Mouse (Mus musculus): ENCODE measurements around the gene Acsm3. TPM values are rescaled to one million over a fixed set of nuclear protein-coding genes. Genes with fewer than 3 reads are reported as not detected.

The Acsm3 gene
- polyA plus RNA-seq, 1 experiment from 2014 or later = 0.17 TPM

DNA sequence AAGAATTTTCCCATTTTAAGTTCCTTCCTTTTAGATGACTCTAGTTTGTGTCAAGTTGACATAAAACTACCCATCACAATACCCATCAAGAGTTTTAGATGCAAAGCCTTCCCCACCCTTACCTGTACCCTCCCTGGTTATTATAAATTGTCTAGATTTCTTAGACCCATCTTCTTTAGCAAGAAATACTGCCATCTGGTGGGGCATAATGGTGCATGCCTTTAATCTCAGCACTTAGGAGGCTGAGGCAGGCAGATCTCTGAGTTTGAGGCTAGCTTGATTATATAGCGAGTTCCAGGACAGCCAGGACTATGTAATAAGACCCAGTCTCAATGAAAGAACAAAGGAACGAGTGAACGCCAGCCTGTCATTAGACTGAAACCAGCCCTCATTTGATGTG lies 39.8 kb downstream of the Acsm3 start:
- 92% methylated on average over 3 of the region's 3 CpGs for WGBS
- Histone ChIP-seq H3K9me3 (ENCODE audit: low read depth, low read length) (no peaks in the 10 kb centered on the region; the same call in 1 of the 2 replicates), H3K4me1 (ENCODE audit: insufficient read depth) (no peaks in the 10 kb centered on the region), H3K36me3 (ENCODE audit: insufficient read depth) (peaks cover 8% of the 10 kb centered on the region; the same call in 1 of the 2 replicates), H3K4me3 (ENCODE audit: low read depth, low read length) (no peak overlapping the region), H3K9ac (no peak overlapping the region), H3K4me2 (no peak overlapping the region), H3K27ac (ENCODE audit: low read depth) (no peak overlapping the region), H3K27me3 (ENCODE audit: insufficient read depth, low read length) (no peaks in the 10 kb centered on the region)
- TF ChIP-seq CTCF (IDR thresholded peaks at IDR 0.05; ENCODE audit: low read depth) = peak; percentile 22
- no peak for ATAC-seq (ENCODE audit: insufficient read depth)
- DNase-seq = peak; percentile 4

DNA sequence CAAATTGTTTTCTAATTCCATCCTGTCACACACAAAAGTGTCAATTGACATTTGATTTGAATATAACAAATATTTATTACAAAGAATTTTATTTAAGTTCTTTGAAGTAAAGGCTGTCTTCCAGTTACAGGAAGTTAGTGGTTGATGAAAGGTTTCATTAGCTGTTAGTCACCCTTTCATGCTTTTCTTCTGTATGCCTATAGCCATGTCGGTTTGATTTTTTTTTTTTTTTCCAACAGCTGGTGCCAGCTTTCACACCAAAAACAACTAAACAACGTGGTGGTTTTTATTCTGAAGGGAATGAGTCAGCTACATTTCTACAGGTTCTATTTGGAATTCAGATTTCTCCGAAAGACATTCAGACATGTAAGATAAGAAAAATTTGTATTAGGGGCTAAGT lies 40.3 kb downstream of the Acsm3 start:
- Histone ChIP-seq H3K9me3 (ENCODE audit: low read depth, low read length) (no peaks in the 10 kb centered on the region; the same call in 1 of the 2 replicates), H3K4me2 (no peak overlapping the region), H3K36me3 (ENCODE audit: insufficient read depth) (peaks cover 9% of the 10 kb centered on the region; the same call in 1 of the 2 replicates), H3K27ac (ENCODE audit: low read depth) (no peak overlapping the region), H3K9ac (no peak overlapping the region), H3K4me1 (ENCODE audit: insufficient read depth) (no peaks in the 10 kb centered on the region), H3K27me3 (ENCODE audit: insufficient read depth, low read length) (no peaks in the 10 kb centered on the region), H3K4me3 (ENCODE audit: low read depth, low read length) (no peak overlapping the region)
- ATAC-seq (ENCODE audit: insufficient read depth) (no peak), DNase-seq (no peak)
- TF ChIP-seq CTCF (IDR thresholded peaks at IDR 0.05; ENCODE audit: low read depth) = no peak
- 83% methylated on average over 3 of the region's 3 CpGs for WGBS

DNA sequence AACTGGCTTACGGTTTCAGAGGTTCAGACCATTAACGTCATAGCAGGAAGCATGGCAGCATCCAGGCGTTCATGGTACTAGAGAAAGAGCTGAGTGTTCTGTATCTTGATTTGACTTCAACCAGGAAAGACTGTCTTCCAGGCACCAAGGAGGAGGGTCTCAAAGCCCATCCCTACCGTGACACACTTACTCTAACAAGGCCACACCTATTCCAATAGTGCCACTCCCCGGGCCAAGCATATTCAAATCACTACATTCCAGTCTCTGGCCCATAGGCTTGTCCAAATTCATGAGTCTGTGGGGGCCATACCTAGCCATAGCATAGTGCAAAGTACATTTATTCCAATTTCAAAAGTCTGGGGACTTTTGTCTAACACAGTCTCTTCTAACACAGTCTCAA lies 46.7 kb downstream of the Acsm3 start:
- Histone ChIP-seq H3K27ac (ENCODE audit: low read depth) (no peak overlapping the region), H3K27me3 (ENCODE audit: insufficient read depth, low read length) (no peaks in the 10 kb centered on the region), H3K4me2 (no peak overlapping the region), H3K9me3 (ENCODE audit: low read depth, low read length) (no peaks in the 10 kb centered on the region), H3K9ac (no peak overlapping the region), H3K36me3 (ENCODE audit: insufficient read depth) (peaks cover 44% of the 10 kb centered on the region; the same call in 1 of the 2 replicates), H3K4me1 (ENCODE audit: insufficient read depth) (no peaks in the 10 kb centered on the region), H3K4me3 (ENCODE audit: low read depth, low read length) (no peak overlapping the region)
- no peak for DNase-seq
- ATAC-seq (ENCODE audit: insufficient read depth) = no peak
- WGBS = 93% methylated on average over 5 of the region's 5 CpGs
- TF ChIP-seq CTCF (IDR thresholded peaks at IDR 0.05; ENCODE audit: low read depth) = no peak

- no peak for TF ChIP-seq CTCF (IDR thresholded peaks at IDR 0.05; ENCODE audit: low read depth)
- no peak for ATAC-seq (ENCODE audit: insufficient read depth)
- Histone ChIP-seq H3K27ac (ENCODE audit: low read depth) (no peak overlapping the region), H3K9ac (no peak overlapping the region), H3K4me2 (no peak overlapping the region), H3K4me1 (ENCODE audit: insufficient read depth) (no peaks in the 10 kb centered on the region), H3K9me3 (ENCODE audit: low read depth, low read length) (no peaks in the 10 kb centered on the region), H3K36me3 (ENCODE audit: insufficient read depth) (peaks cover 54% of the 10 kb centered on the region), H3K27me3 (ENCODE audit: insufficient read depth, low read length) (no peaks in the 10 kb centered on the region), H3K4me3 (ENCODE audit: low read depth, low read length) (no peak overlapping the region)
- 95% methylated on average over 3 of the region's 3 CpGs for WGBS
- no peak for DNase-seq
Observed at GRCm38 (mm10) chr7:119808723-119809122, 48.0 kb downstream of the Acsm3 start.

GRCm38 (mm10) chr7:119835371-119835770 lies 74.6 kb downstream of the Acsm3 start:
- TF ChIP-seq CTCF (IDR thresholded peaks at IDR 0.05; ENCODE audit: low read depth) = no peak
- no peaks in the 10 kb centered on the region for H3K9me3 ChIP-seq (ENCODE audit: low read depth, low read length)
- ATAC-seq (ENCODE audit: insufficient read depth) = no peak
- no peaks in the 10 kb centered on the region for H3K27me3 ChIP-seq (ENCODE audit: insufficient read depth, low read length)
- H3K9ac ChIP-seq = no peak overlapping the region
- H3K27ac ChIP-seq (ENCODE audit: low read depth) = no peak overlapping the region
- H3K36me3 ChIP-seq (ENCODE audit: insufficient read depth) = peaks cover 18% of the 10 kb centered on the region; the same call in 1 of the 2 replicates
- H3K4me3 ChIP-seq (ENCODE audit: low read depth, low read length) = no peak overlapping the region
- no peak overlapping the region for H3K4me2 ChIP-seq
- WGBS = 100% methylated on average over 1 of the region's 1 CpGs
- no peaks in the 10 kb centered on the region for H3K4me1 ChIP-seq (ENCODE audit: insufficient read depth)
- DNase-seq = no peak

DNA sequence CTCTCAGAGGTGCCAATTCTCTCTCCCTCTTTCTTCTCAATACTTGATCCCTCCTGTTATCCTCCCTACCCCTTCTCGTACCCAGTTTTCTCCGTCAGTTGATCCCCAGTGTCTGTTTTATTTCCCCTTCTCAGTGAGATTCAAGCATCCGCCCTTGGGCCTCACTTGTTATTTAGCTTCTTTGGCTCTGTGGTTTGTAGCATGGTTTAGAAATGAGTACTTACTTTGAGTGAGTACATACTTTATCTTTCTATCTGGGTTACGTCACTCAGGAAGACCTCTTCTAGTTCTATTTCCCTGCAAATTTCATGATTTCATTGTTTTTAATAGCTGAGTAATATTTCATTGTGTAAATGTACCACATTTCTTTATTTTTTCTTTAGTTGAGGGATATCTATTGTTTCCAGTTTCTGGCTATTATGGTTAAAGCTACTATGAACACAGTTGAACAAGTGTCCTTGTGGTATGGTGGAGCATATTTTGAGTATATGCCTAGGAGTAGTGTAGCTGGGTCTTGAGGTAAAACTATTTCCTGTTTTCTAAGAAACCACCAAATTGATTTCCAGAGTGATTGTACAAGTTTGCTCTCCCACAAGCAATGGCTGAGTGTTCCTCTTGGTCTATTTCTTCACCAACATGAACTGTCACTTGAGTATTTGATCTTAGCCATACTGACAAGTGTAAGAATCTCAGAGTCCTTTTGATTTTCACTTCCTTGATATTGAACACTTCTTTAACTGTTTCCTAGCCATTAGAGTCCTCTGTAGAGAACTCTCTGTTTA lies 75.5 kb downstream of the Acsm3 start:
- Histone ChIP-seq H3K4me1 (ENCODE audit: insufficient read depth) (no peaks in the 10 kb centered on the region), H3K27ac (ENCODE audit: low read depth) (no peak overlapping the region), H3K9me3 (ENCODE audit: low read depth, low read length) (no peaks in the 10 kb centered on the region), H3K4me2 (no peak overlapping the region), H3K9ac (no peak overlapping the region), H3K4me3 (ENCODE audit: low read depth, low read length) (no peak overlapping the region), H3K36me3 (ENCODE audit: insufficient read depth) (peaks cover 14% of the 10 kb centered on the region; the same call in 1 of the 2 replicates), H3K27me3 (ENCODE audit: insufficient read depth, low read length) (no peaks in the 10 kb centered on the region)
- DNase-seq (no peak), ATAC-seq (ENCODE audit: insufficient read depth) (no peak)
- TF ChIP-seq CTCF (IDR thresholded peaks at IDR 0.05; ENCODE audit: low read depth) = no peak
- WGBS = 90% methylated on average over 4 of the region's 4 CpGs

Other genes starting within 250 kb of the Acsm3 start
- gene Acsm5, start 241.5 kb upstream of the Acsm3 start, polyA plus RNA-seq (2014; fragmentation: Nextera tagmentation; extraction: Ambion mirVana) = 0.32 TPM in 1 of 2 replicates, not detected in the other
- 0.11 TPM in 1 of 2 replicates, not detected in the other for gene Pdilt, start 237.4 kb upstream of the Acsm3 start, polyA plus RNA-seq (2014; fragmentation: Nextera tagmentation; extraction: Ambion mirVana)
- not detected in 2 replicates for gene Acsm2, start 206.6 kb upstream of the Acsm3 start, polyA plus RNA-seq (2014; fragmentation: Nextera tagmentation; extraction: Ambion mirVana)
- gene Acsm1, start 153.9 kb upstream of the Acsm3 start, polyA plus RNA-seq (2014; fragmentation: Nextera tagmentation; extraction: Ambion mirVana) = 2.0 and 2.5 TPM in 2 replicates
- gene Acsm4, start 70.9 kb upstream of the Acsm3 start, polyA plus RNA-seq (2014; fragmentation: Nextera tagmentation; extraction: Ambion mirVana) = not detected in 2 replicates
- gene Thumpd1, start 40.1 kb upstream of the Acsm3 start, polyA plus RNA-seq (2014; fragmentation: Nextera tagmentation; extraction: Ambion mirVana) = 86.8 and 90.6 TPM in 2 replicates
- gene Rexo5, start 33.1 kb downstream of the Acsm3 start, polyA plus RNA-seq (2014; fragmentation: Nextera tagmentation; extraction: Ambion mirVana) = 22.4 and 27.5 TPM in 2 replicates
- gene Eri2, start 33.1 kb downstream of the Acsm3 start, polyA plus RNA-seq (2014; fragmentation: Nextera tagmentation; extraction: Ambion mirVana) = 31.7 and 35.6 TPM in 2 replicates
- 5.5 and 6.2 TPM in 2 replicates for gene Lyrm1, start 134.9 kb downstream of the Acsm3 start, polyA plus RNA-seq (2014; fragmentation: Nextera tagmentation; extraction: Ambion mirVana)
- 7.3 and 7.8 TPM in 2 replicates for gene Dcun1d3, start 135.4 kb downstream of the Acsm3 start, polyA plus RNA-seq (2014; fragmentation: Nextera tagmentation; extraction: Ambion mirVana)